Mouse (Mus musculus) c-Kit-positive CD71-positive TER-119-negative erythroid progenitor cells, embryonic 14.5 days (primary cell): ENCODE results near the gene Trim33.

Source experiments
- DNase-seq: peaks from one replicate; pipeline ENCODE4 v3.0.0-alpha.2; 2013; ENCODE audit warnings: low read depth

The Trim33 gene

GRCm38 (mm10) chr3:103279182-103280149 lies at the start of gene Trim33:
Gene Trim33 (plus strand): TSS chr3:103279293.
- DNase-seq = peak; percentile 79

- no peak for DNase-seq
These were observed 46.7 kb upstream of the Trim33 start for GRCm38 (mm10) chr3:103232398-103232797.

- no peak for DNase-seq
These were observed 37.6 kb upstream of the Trim33 start for GRCm38 (mm10) chr3:103241524-103241923.

GRCm38 (mm10) chr3:103242156-103242555 lies 36.9 kb upstream of the Trim33 start:
- no peak for DNase-seq

- no peak for DNase-seq
These were observed 35.6 kb upstream of the Trim33 start for GRCm38 (mm10) chr3:103243491-103243890.

- no peak for DNase-seq
These were observed 32.3 kb upstream of the Trim33 start for GRCm38 (mm10) chr3:103246627-103247260.

- DNase-seq = peak; percentile 13
These were observed 22.8 kb upstream of the Trim33 start for GRCm38 (mm10) chr3:103256089-103256819.

GRCm38 (mm10) chr3:103262802-103263417 lies 16.2 kb upstream of the Trim33 start:
- no peak for DNase-seq

GRCm38 (mm10) chr3:103278561-103279181 lies 422 bp upstream of the Trim33 start:
- peak; percentile 41 for DNase-seq

GRCm38 (mm10) chr3:103280241-103280761 lies 1.2 kb downstream of the Trim33 start:
- peak; percentile 37 for DNase-seq

GRCm38 (mm10) chr3:103280875-103281274 lies 1.8 kb downstream of the Trim33 start:
- DNase-seq = no peak

GRCm38 (mm10) chr3:103288761-103289160 lies 9.7 kb downstream of the Trim33 start:
- no peak for DNase-seq

GRCm38 (mm10) chr3:103291087-103291486 lies 12.0 kb downstream of the Trim33 start:
- DNase-seq = no peak

GRCm38 (mm10) chr3:103305411-103305982 lies 26.4 kb downstream of the Trim33 start:
- no peak for DNase-seq

- DNase-seq = no peak
These were observed 30.2 kb downstream of the Trim33 start for GRCm38 (mm10) chr3:103309252-103309651.

- no peak for DNase-seq
These were observed 30.7 kb downstream of the Trim33 start for GRCm38 (mm10) chr3:103309750-103310149.

GRCm38 (mm10) chr3:103314291-103314690 lies 35.2 kb downstream of the Trim33 start:
- no peak for DNase-seq

- DNase-seq = no peak
These were observed 56.3 kb downstream of the Trim33 start for GRCm38 (mm10) chr3:103335371-103335770.

- no peak for DNase-seq
These were observed 67.6 kb downstream of the Trim33 start for GRCm38 (mm10) chr3:103346658-103347057.

- peak; percentile 29 for DNase-seq
These were observed 74.4 kb downstream of the Trim33 start for GRCm38 (mm10) chr3:103353518-103353917.

- DNase-seq = no peak
These were observed 74.9 kb downstream of the Trim33 start for GRCm38 (mm10) chr3:103354041-103354440.
